Mouse (Mus musculus): ENCODE measurements around the gene Apobec1. TPM values are rescaled to one million over a fixed set of nuclear protein-coding genes. Genes with fewer than 3 reads are reported as not detected.
A peak's percentile ranks its signal among the peaks of the same experiment; 100 is the strongest.
"Not testable (repeated sequence)": the region's sequence is repeated elsewhere in the genome, so short reads cannot be mapped to it uniquely, and the experiment has no call there.

Apobec1 gene
- polyA plus RNA-seq, 1 experiment from 2014 or later, result 3.3 TPM

DNA sequence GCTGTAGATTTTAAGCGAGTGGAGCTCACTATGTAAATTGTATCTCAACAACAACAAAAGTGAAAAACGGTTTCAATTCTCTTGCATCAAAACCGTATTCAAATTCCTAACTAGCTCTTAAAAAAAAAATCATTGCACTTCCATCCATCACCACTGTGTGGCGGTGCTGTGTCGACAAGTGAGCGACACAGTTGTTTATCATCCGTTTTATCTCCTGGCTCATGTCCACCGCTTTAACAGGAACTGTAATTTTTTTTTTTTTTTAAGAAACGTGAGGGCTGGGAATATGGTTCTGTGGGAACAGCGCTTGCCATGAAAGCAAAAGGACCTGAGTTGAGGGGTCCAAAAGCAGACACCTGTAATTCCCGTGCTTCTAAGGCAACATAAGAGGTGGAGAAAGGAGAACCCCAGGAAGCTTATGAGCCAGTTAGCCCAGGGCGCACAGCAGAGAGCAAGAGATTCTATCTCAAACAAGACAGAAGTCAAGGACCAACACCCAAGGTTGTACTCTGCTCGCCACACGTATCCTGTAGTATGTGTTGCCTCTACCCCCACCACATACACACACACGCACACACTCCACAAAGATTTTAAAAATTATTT, 45.2 kb downstream of the Apobec1 start:
- Histone ChIP-seq H3K9me3 (replicated peaks) (no peaks in the 10 kb centered on the region), H3K27ac (no peak overlapping the region), H3K36me3 (no peaks in the 10 kb centered on the region), H3K4me2 (0 out of 2 replicates have a peak overlapping the region, but pooled peaks have one; percentile 27), H3K4me1 (replicated peaks) (peaks cover 10% of the 10 kb centered on the region), H3K27me3 (peaks cover 21% of the 10 kb centered on the region), H3K9ac (no peak overlapping the region), H3K4me3 (no peak overlapping the region)
- 22% methylated on average over 15 of the region's 15 CpGs for WGBS
- no peak for ATAC-seq (replicated peaks; ENCODE audit: insufficient number of reproducible peaks, insufficient read depth, low FRiP score, low read depth)

DNA sequence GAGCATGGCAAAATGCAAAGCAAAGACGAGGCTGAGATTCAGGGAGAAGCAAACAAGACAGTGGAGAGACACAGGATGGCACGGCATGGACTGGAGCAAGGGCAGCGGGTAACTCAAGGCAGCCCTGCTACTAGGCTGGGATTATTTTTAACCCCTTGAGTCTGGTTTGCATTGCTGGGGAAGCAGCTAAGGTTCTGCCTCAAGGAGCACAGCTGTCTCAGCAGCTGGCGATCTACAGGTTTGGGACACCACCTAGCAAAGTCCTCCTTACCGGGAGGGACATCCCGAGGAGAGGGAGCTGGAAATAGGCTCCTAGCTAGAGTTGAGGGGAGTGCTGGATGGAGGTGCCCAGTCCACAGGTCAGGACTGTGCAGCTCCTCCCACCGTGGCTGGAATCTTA, 47.0 kb downstream of the Apobec1 start:
- H3K4me2 ChIP-seq, result no peak overlapping the region
- no peaks in the 10 kb centered on the region for H3K9me3 ChIP-seq (replicated peaks)
- peaks cover 12% of the 10 kb centered on the region; the same call in 1 of the 2 replicates for H3K27me3 ChIP-seq
- H3K27ac ChIP-seq, result no peak overlapping the region
- no peak overlapping the region for H3K4me3 ChIP-seq
- no peaks in the 10 kb centered on the region for H3K36me3 ChIP-seq
- no peak for ATAC-seq (replicated peaks; ENCODE audit: insufficient number of reproducible peaks, insufficient read depth, low FRiP score, low read depth)
- no peak overlapping the region for H3K9ac ChIP-seq
- H3K4me1 ChIP-seq (replicated peaks), result peaks cover 9% of the 10 kb centered on the region
- 25% methylated on average over 7 of the region's 7 CpGs for WGBS

DNA sequence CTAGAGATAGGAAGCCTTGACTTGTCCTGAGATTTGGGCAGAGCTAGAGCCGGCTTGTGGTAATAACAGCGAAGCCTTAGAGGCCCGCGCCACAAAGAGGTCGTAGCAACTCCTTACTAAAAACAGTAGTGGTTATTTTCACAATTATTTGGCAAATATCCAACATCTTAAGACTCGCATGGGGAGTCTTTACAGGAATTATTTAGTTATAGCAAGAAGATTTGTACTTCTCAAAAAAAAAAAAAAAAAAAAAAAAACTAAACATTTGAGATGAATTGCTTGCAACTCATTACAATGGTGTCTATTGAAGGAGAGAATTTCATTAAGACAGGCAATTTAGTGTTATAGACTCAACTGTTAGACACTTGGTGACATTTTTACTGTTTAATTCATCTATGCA, 48.1 kb downstream of the Apobec1 start:
- no peak overlapping the region for H3K9ac ChIP-seq
- H3K4me3 ChIP-seq, result no peak overlapping the region
- peaks cover 7% of the 10 kb centered on the region for H3K4me1 ChIP-seq (replicated peaks)
- peaks cover 12% of the 10 kb centered on the region; the same call in 1 of the 2 replicates for H3K27me3 ChIP-seq
- no peak for ATAC-seq (replicated peaks; ENCODE audit: insufficient number of reproducible peaks, insufficient read depth, low FRiP score, low read depth)
- no peaks in the 10 kb centered on the region for H3K9me3 ChIP-seq (replicated peaks)
- no peaks in the 10 kb centered on the region for H3K36me3 ChIP-seq
- H3K4me2 ChIP-seq, result no peak overlapping the region
- WGBS, result 71% methylated on average over 6 of the region's 6 CpGs
- no peak overlapping the region for H3K27ac ChIP-seq

DNA sequence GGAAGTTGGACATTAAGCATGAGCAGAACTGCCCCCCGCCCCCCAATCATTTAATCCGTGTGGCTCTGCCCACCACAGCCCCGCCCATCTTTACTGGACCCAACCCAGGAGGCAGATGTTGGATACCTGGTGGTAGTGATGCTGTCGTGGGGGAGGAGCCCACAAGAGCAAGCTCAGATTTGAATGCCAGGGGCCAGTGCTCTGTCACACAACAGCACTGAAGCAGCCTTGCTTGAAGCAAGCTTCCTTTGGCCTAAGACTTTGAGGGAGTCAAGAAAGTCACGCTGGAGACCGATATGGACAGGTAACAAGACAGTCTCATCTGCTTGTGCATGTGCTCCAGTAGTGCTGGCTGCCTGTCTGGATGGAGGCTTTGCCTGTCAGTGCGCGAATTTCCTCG, 48.6 kb downstream of the Apobec1 start, which contains the start of gene Aicda:
Gene Aicda (plus strand): TSS at position 196 of the 400 bp plus-strand sequence.
- Histone ChIP-seq H3K27ac (no peak within 1 kb of the TSS), H3K36me3 (no peaks in the 10 kb centered on the region), H3K9ac (no peak within 1 kb of the TSS), H3K4me1 (replicated peaks) (peaks cover 7% of the 10 kb centered on the region), H3K4me3 (no peak within 1 kb of the TSS), H3K27me3 (peaks cover 12% of the 10 kb centered on the region; the same call in 1 of the 2 replicates), H3K4me2 (no peak within 1 kb of the TSS), H3K9me3 (replicated peaks) (no peaks in the 10 kb centered on the region)
- 56% methylated on average over 9 of the region's 9 CpGs for WGBS
- no peak for ATAC-seq (replicated peaks; ENCODE audit: insufficient number of reproducible peaks, insufficient read depth, low FRiP score, low read depth)

DNA sequence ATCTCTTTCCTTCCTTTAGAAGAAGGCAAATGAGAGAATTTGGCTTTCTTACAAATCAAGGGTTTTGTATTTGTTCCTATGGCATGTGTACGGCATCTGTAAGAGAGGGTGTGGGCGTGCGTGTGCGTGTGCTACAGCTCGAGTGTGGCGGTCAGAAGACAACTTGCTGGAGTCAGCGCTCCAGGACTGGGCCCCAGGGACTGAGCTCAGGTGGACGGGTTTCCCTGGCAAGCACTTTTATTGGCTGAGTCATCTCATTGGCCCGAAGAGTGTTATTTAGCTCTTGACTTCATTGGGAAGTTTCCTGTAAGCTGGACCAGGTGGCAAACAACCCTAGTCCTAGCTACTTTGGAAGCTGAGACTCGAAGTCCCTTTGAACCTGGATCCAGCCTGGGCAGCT, 56.3 kb downstream of the Apobec1 start:
- Histone ChIP-seq H3K36me3 (no peaks in the 10 kb centered on the region), H3K9ac (no peak overlapping the region), H3K9me3 (replicated peaks) (no peaks in the 10 kb centered on the region), H3K4me2 (no peak overlapping the region), H3K4me1 (replicated peaks) (no peaks in the 10 kb centered on the region), H3K4me3 (no peak overlapping the region), H3K27ac (no peak overlapping the region), H3K27me3 (no peaks in the 10 kb centered on the region)
- WGBS, result 71% methylated on average over 10 of the region's 10 CpGs
- no peak for ATAC-seq (replicated peaks; ENCODE audit: insufficient number of reproducible peaks, insufficient read depth, low FRiP score, low read depth)

DNA sequence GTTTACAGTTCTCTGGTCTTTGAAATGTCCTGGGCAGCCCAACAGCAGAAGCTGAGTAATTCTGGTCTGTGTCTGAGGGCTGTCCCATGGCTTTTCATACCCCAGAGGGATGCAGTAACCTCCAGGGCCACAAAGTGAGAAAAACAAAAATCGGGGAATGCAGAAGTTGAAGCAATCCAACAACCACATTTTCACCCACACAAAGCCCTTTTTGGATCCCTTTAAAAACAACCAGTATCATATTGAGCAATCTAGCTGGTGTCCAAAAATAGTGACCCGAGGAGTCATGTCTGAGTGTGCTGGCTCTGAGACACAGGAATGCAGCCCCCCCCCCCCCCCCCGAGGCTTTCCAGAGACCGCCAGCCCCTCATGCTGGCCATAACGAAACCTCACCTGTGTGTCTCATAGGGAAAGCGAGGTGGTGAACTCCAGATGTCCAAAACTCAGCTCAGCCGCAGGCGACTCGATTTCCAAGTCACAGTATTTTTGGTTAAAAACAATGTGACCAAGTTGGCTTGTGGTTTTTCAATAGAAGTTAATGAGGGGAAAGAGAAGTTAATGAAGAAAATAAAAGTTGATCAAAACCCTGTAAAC, 56.9 kb downstream of the Apobec1 start:
- no peak for ATAC-seq (replicated peaks; ENCODE audit: insufficient number of reproducible peaks, insufficient read depth, low FRiP score, low read depth)
- 47% methylated on average over 9 of the region's 9 CpGs for WGBS

DNA sequence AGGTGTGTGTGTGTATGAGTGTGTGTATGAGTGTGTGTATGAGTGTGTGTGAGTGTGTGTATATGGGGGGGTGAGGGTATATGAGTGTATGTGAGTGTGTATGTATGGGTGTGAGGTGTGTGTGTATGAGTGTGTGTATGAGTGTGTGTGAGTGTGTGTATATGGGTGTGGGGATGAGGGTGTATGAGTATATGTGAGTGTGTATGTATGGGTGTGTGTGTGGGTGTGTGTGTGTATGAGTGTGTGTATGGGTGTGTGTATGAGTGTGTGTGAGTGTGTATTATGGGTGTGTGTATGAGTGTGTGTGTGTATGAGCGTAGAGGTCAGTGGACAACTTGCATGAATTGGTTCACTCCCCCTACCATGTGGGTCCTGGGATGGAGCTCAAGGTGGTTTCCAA, 57.6 kb downstream of the Apobec1 start:
- H3K27ac ChIP-seq, result no peak overlapping the region
- no peaks in the 10 kb centered on the region for H3K36me3 ChIP-seq
- WGBS, result 90% methylated on average over 1 of the region's 1 CpGs
- ATAC-seq (replicated peaks; ENCODE audit: insufficient number of reproducible peaks, insufficient read depth, low FRiP score, low read depth), result no peak
- H3K4me3 ChIP-seq, result no peak overlapping the region
- no peaks in the 10 kb centered on the region for H3K9me3 ChIP-seq (replicated peaks)
- H3K4me2 ChIP-seq, result no peak overlapping the region
- no peaks in the 10 kb centered on the region for H3K4me1 ChIP-seq (replicated peaks)
- no peaks in the 10 kb centered on the region for H3K27me3 ChIP-seq
- no peak overlapping the region for H3K9ac ChIP-seq

More for the DNA sequence above, 56.9 kb downstream of the Apobec1 start:
- no peak overlapping the region for H3K9ac ChIP-seq
- H3K9me3 ChIP-seq (replicated peaks), result no peaks in the 10 kb centered on the region
- no peak overlapping the region for H3K4me2 ChIP-seq
- H3K4me1 ChIP-seq (replicated peaks), result no peaks in the 10 kb centered on the region
- H3K4me3 ChIP-seq, result no peak overlapping the region
- no peaks in the 10 kb centered on the region for H3K27me3 ChIP-seq
- no peak overlapping the region for H3K27ac ChIP-seq
- no peaks in the 10 kb centered on the region for H3K36me3 ChIP-seq

DNA sequence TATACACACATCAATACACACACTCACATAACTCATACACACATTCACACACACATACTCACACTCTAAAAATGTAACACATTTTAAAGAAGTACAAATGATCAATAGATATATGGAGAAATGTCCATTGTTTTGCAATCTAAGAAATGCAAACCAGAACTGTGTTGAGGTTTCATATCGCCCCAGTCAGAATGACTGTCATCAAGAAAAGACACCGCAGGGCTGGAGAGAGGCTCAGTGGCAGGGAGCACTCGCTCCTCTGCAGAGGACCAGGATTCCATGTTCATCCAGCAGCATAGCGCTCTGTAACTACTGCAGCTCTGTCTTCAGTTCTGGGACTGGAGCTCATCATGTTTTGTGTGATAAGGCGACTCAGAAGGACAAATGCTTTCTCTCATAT, 58.7 kb downstream of the Apobec1 start:
- no peak overlapping the region for H3K4me3 ChIP-seq
- H3K9me3 ChIP-seq (replicated peaks), result no peaks in the 10 kb centered on the region
- H3K4me1 ChIP-seq (replicated peaks), result no peaks in the 10 kb centered on the region
- no peaks in the 10 kb centered on the region for H3K27me3 ChIP-seq
- H3K4me2 ChIP-seq, result no peak overlapping the region
- H3K36me3 ChIP-seq, result no peaks in the 10 kb centered on the region
- H3K27ac ChIP-seq, result no peak overlapping the region
- ATAC-seq (replicated peaks; ENCODE audit: insufficient number of reproducible peaks, insufficient read depth, low FRiP score, low read depth), result no peak
- no peak overlapping the region for H3K9ac ChIP-seq
- WGBS, result 60% methylated on average over 5 of the region's 5 CpGs

DNA sequence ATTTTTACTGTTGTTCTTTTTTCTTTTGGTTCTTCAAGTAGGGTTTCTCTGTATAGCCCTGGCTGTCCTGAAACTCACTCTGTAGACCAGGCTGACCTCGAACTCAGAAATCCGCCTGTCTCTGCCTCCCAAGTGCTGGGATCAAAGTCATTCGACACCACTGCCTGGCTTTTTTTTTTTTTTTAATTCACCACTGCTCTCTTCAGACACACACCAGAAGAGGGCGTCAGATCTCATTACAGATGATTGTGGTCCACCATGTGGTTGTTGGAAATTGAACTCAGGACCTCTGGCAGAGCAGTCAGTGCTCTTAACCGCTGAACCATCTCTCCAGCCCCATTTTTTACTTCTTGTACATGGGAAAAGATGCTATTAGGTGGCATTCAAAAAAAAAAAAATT, 59.8 kb downstream of the Apobec1 start:
- H3K4me1 ChIP-seq (replicated peaks); ATAC-seq (replicated peaks; ENCODE audit: insufficient number of reproducible peaks, insufficient read depth, low FRiP score, low read depth); H3K9me3 ChIP-seq (replicated peaks); H3K4me3 ChIP-seq; H3K4me2 ChIP-seq; H3K27me3 ChIP-seq; H3K9ac ChIP-seq; H3K27ac ChIP-seq; H3K36me3 ChIP-seq: not testable (repeated sequence)
- WGBS, result 79% methylated on average over 5 of the region's 5 CpGs

DNA sequence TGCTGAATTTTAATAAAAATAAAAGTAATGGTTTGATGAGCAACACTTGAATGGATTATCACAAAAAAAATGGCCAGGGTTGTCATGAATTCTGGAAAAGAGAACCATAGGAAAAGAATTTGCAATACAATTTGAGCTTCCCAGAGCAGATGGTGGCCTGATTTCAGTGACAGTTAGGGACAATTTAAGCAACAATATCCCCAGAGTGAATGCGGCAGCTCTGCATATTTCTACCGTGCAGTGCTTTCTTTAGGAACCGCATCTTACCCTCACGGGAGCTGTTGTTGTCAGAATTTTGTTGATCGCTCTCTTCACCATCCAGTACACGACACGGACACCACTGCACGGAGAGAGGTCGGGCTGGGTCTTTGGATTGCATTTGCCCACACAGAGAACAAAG, 62.7 kb downstream of the Apobec1 start:
- H3K27me3 ChIP-seq, result no peaks in the 10 kb centered on the region
- no peak overlapping the region for H3K27ac ChIP-seq
- no peaks in the 10 kb centered on the region for H3K4me1 ChIP-seq (replicated peaks)
- no peaks in the 10 kb centered on the region for H3K36me3 ChIP-seq
- ATAC-seq (replicated peaks; ENCODE audit: insufficient number of reproducible peaks, insufficient read depth, low FRiP score, low read depth), result no peak
- H3K9me3 ChIP-seq (replicated peaks), result no peaks in the 10 kb centered on the region
- H3K4me2 ChIP-seq, result no peak overlapping the region
- H3K4me3 ChIP-seq, result no peak overlapping the region
- WGBS, result 89% methylated on average over 9 of the region's 9 CpGs
- no peak overlapping the region for H3K9ac ChIP-seq

DNA sequence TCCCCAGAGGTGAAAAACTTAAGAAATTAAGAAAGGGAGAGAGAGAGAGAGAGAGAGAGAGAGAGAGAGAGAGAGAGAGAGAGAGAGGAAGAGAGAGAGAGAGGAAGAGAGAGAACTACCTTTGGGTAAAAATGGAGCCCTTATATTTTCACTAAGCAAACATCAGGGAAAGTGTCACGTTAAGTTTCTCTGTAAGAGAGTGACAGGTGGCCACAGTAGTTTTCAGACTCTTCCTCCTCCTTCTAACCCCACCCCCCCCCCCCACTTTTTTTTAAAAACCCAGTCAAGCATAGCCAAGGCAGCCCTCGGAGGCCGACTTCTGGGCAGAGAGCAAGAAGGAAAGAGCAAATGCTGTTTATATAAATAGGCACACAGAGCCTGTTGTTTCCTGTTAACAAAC, 68.2 kb downstream of the Apobec1 start:
- Histone ChIP-seq H3K27ac (no peak overlapping the region), H3K4me3 (no peak overlapping the region), H3K4me2 (no peak overlapping the region), H3K27me3 (no peaks in the 10 kb centered on the region), H3K9ac (no peak overlapping the region), H3K36me3 (no peaks in the 10 kb centered on the region), H3K9me3 (replicated peaks) (no peaks in the 10 kb centered on the region), H3K4me1 (replicated peaks) (0 out of 2 replicates have a peak, but pooled peaks cover 2% of the 10 kb centered on the region)
- 72% methylated on average over 3 of the region's 3 CpGs for WGBS
- ATAC-seq (replicated peaks; ENCODE audit: insufficient number of reproducible peaks, insufficient read depth, low FRiP score, low read depth), result no peak

DNA sequence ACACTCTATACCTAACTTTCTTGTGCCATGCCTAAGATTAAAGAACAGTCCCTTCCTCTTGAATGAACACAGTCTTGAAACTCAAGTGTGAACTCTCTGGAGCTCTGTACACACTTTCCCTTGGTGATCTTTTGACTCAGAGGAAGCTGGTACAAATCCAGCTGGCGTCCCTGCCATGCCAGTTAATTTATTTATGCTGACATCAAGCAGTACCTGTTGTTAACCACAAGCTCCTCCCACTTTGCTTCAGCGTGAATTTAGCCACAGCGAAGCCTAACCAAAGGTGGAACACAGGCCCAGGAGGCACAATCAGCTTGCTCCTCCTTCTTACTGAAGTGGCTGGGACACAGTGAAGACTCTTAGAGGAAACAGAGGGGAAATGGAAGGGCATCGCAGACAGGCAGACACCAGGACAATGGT, 69.4 kb downstream of the Apobec1 start:
- no peak overlapping the region for H3K27ac ChIP-seq
- no peaks in the 10 kb centered on the region for H3K9me3 ChIP-seq (replicated peaks)
- ATAC-seq (replicated peaks; ENCODE audit: insufficient number of reproducible peaks, insufficient read depth, low FRiP score, low read depth), result no peak
- no peaks in the 10 kb centered on the region for H3K36me3 ChIP-seq
- H3K4me3 ChIP-seq, result 0 out of 2 replicates have a peak overlapping the region, but pooled peaks have one; percentile 11
- 0 out of 2 replicates have a peak, but pooled peaks cover 2% of the 10 kb centered on the region for H3K4me1 ChIP-seq (replicated peaks)
- no peak overlapping the region for H3K9ac ChIP-seq
- peak overlapping the region; percentile 43 for H3K4me2 ChIP-seq
- WGBS, result 14% methylated on average over 4 of the region's 4 CpGs
- H3K27me3 ChIP-seq, result no peaks in the 10 kb centered on the region
